Mouse (Mus musculus) heart, postnatal 14 days (tissue): ENCODE measurements around the gene Wwox. TPM values are rescaled to one million over a fixed set of nuclear protein-coding genes. Genes with fewer than 3 reads are reported as not detected.

Experiments
- DNase-seq, 2 experiments: peaks; one replicate each; pipeline ENCODE4 v3.0.0; 2021 to 2022
- intact Hi-C: fragments of 180-260 bp; cut with DNase I; formaldehyde crosslinking; loops from one replicate; pipeline ENCODE4 v1.15.1; 2025
- total RNA-seq, 2 experiments: library from RNA; stranded (reverse); gene quantifications; 2 replicates each; pipeline ENCODE4 v1.2.3; 2021

Wwox gene
- total RNA-seq, 2 experiments from 2014 or later: 5.6 to 6.5 TPM

GRCm38 (mm10) chr8:114634669-114635410 lies 195.4 kb downstream of the Wwox start:
- intact Hi-C loops: no loop called here

GRCm38 (mm10) chr8:114636376-114636775 lies 196.9 kb downstream of the Wwox start:
- intact Hi-C loops: no loop called here
- DNase-seq: no peak

More at GRCm38 (mm10) chr8:114634669-114635410, 195.4 kb downstream of the Wwox start:
- no peak for DNase-seq

- DNase-seq: no peak
- intact Hi-C loops: no loop called here
Measured at GRCm38 (mm10) chr8:114641809-114642208, 202.4 kb downstream of the Wwox start.

GRCm38 (mm10) chr8:114650789-114651188 lies 211.3 kb downstream of the Wwox start:
- no peak for DNase-seq
- intact Hi-C loops: no loop called here

- intact Hi-C loops: no loop called here
Measured at GRCm38 (mm10) chr8:114657789-114658188, 218.3 kb downstream of the Wwox start.

GRCm38 (mm10) chr8:114658475-114658874 lies 219.0 kb downstream of the Wwox start:
- no peak for DNase-seq
- intact Hi-C loops: no loop called here

More at GRCm38 (mm10) chr8:114657789-114658188, 218.3 kb downstream of the Wwox start:
- no peak for DNase-seq

GRCm38 (mm10) chr8:114663053-114663452 lies 223.6 kb downstream of the Wwox start:
- no peak for DNase-seq
- intact Hi-C loops: no loop called here

GRCm38 (mm10) chr8:114665521-114665920 lies 226.1 kb downstream of the Wwox start:
- no peak for DNase-seq
- intact Hi-C loops: no loop called here

- intact Hi-C loops: no loop called here
- no peak for DNase-seq
Measured at GRCm38 (mm10) chr8:114670801-114671200, 231.3 kb downstream of the Wwox start.

GRCm38 (mm10) chr8:114671237-114671674 lies 231.8 kb downstream of the Wwox start:
- intact Hi-C loops: no loop called here
- peak; percentile 39 to 52 for DNase-seq

GRCm38 (mm10) chr8:114673416-114673815 lies 234.0 kb downstream of the Wwox start:
- no peak for DNase-seq
- intact Hi-C loops: no loop called here

- peak; percentile 10 to 12 for DNase-seq
Measured at GRCm38 (mm10) chr8:114675151-114675550, 235.7 kb downstream of the Wwox start.

GRCm38 (mm10) chr8:114676918-114677317 lies 237.5 kb downstream of the Wwox start:
- no peak for DNase-seq
- intact Hi-C loops: no loop called here

More at GRCm38 (mm10) chr8:114675151-114675550, 235.7 kb downstream of the Wwox start:
- intact Hi-C loops: no loop called here

GRCm38 (mm10) chr8:114677551-114678127 lies 238.2 kb downstream of the Wwox start:
- no peak for DNase-seq
- intact Hi-C loops: no loop called here

- intact Hi-C loops: no loop called here
- no peak for DNase-seq
Measured at GRCm38 (mm10) chr8:114679386-114680098, 240.1 kb downstream of the Wwox start.

- DNase-seq: no peak
- intact Hi-C loops: no loop called here
Measured at GRCm38 (mm10) chr8:114681136-114681535, 241.7 kb downstream of the Wwox start.

GRCm38 (mm10) chr8:114682166-114682565 lies 242.7 kb downstream of the Wwox start:
- intact Hi-C loops: no loop called here
- no peak for DNase-seq

- intact Hi-C loops: no loop called here
- peak in 1 of 2 experiments; percentile 4 for DNase-seq
Measured at GRCm38 (mm10) chr8:114684046-114684702, 244.7 kb downstream of the Wwox start.

GRCm38 (mm10) chr8:114686462-114686861 lies 247.0 kb downstream of the Wwox start:
- intact Hi-C loops: no loop called here
- no peak for DNase-seq

- DNase-seq: no peak
- intact Hi-C loops: no loop called here
Measured at GRCm38 (mm10) chr8:114688732-114689131, 249.3 kb downstream of the Wwox start.
